Mouse (Mus musculus) cortical plate, adult 2 months (tissue): ENCODE measurements around the gene Pitpnc1.

Experiments
- CTCF ChIP-seq: fragments of 200-500 bp; IDR thresholded peaks from 2 replicates; pipeline ENCODE4 v1.5.1; 2011; ENCODE audit warnings: mild to moderate bottlenecking, control low read depth, low read length; ENCODE audit not compliant: insufficient read depth; ENCODE audit errors: extremely low read depth
- POLR2A ChIP-seq: fragments of 200-500 bp; IDR thresholded peaks from 2 replicates; pipeline ENCODE4 v1.6.1; 2011; ENCODE audit warnings: mild to moderate bottlenecking, low read length, control low read depth; ENCODE audit not compliant: insufficient read depth; ENCODE audit errors: extremely low read depth

DNA sequence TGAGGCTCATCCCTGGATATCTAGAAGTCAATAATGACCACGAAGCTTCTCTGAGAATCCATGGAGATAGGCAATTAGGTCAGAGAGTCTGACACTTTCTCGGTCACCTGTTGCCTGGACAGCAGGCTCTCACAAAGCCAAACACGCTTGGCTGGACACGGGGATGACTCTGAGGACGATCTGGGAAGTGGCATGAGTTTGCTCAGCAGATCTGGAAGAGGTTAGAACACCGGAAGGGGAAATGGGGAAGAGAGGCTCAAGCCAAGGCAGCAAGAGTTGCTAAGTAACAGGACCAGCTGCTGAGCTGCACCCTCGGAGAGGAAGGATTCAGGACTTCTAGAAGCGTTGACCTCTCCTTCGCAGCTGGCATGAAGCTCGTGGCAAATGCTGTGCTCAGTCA, 143.2 kb downstream of the Pitpnc1 start:
- TF ChIP-seq POLR2A = no peak
- no peak for TF ChIP-seq CTCF
